Mouse (Mus musculus) embryonic facial prominence, embryonic 15.5 days (tissue): ENCODE results near the gene 1700092M07Rik. TPM values are rescaled to one million over a fixed set of nuclear protein-coding genes. Genes with fewer than 3 reads are reported as not detected.

Source experiments
- ATAC-seq: fragments of 200-750 bp; cut with Nextera tagmentation; 2 replicates; pipeline ENCODE4 v1.8.0; 2017; ENCODE audit warnings: low read depth, moderate TSS enrichment; ENCODE audit not compliant: insufficient number of reproducible peaks, low FRiP score, low TSS enrichment
- H3K27ac ChIP-seq: fragments of 300-500 bp; sonication (generic); replicated peaks from 2 replicates; pipeline ENCODE4 v1.5.1; 2015; ENCODE audit warnings: mild to moderate bottlenecking, inconsistent platforms
- H3K27me3 ChIP-seq: fragments of 300-500 bp; sonication (generic); 2 replicates; pipeline ENCODE4 v1.6.1; 2015; ENCODE audit warnings: inconsistent platforms
- H3K36me3 ChIP-seq: fragments of 300-500 bp; sonication (generic); 2 replicates; pipeline ENCODE4 v1.6.1; 2015; ENCODE audit warnings: mild to moderate bottlenecking, inconsistent platforms
- H3K4me1 ChIP-seq: fragments of 300-500 bp; sonication (generic); 2 replicates; pipeline ENCODE4 v1.6.1; 2015; ENCODE audit warnings: inconsistent platforms
- H3K4me2 ChIP-seq: fragments of 300-500 bp; sonication (generic); replicated peaks from 2 replicates; pipeline ENCODE4 v1.6.1; 2015; ENCODE audit warnings: mild to moderate bottlenecking, inconsistent platforms
- H3K4me3 ChIP-seq: fragments of 300-500 bp; sonication (generic); replicated peaks from 2 replicates; pipeline ENCODE4 v1.5.1; 2015; ENCODE audit warnings: mild to moderate bottlenecking, inconsistent platforms
- H3K9ac ChIP-seq: fragments of 300-500 bp; sonication (generic); 2 replicates; pipeline ENCODE4 v1.6.1; 2015; ENCODE audit warnings: inconsistent platforms
- H3K9me3 ChIP-seq: fragments of 300-500 bp; sonication (generic); replicated peaks from 2 replicates; pipeline ENCODE4 v1.6.1; 2016; ENCODE audit warnings: inconsistent platforms
- WGBS: fragments of 180-500 bp; shearing (Covaris S2); methylation state at CpG from one replicate; pipeline ENCODE4 v1.1.7; 2015; 5-methylcytosine and 5-hydroxymethylcytosine counted together
- polyA plus RNA-seq: library from polyadenylated mRNA; unstranded; fragments of >200 nt; fragmentation: Nextera tagmentation; extraction: Ambion mirVana; gene quantifications from 2 replicates; pipeline ENCODE4 v1.2.1, GENCODE M21; 2015

The 1700092M07Rik gene
- 0.70 and 1.2 TPM in 2 replicates for polyA plus RNA-seq

GRCm38 (mm10) chr19:8740603-8741002 lies at the start of gene 1700092M07Rik:
TSS of gene 1700092M07Rik (plus strand) at chr19:8740718.
- no peak for ATAC-seq

GRCm38 (mm10) chr19:8691871-8692539 lies 48.5 kb upstream of the 1700092M07Rik start:
- no peak for ATAC-seq
- Histone ChIP-seq H3K4me3 (no peak overlapping the region), H3K9me3 (no peaks in the 10 kb centered on the region), H3K4me1 (no peaks in the 10 kb centered on the region), H3K36me3 (no peaks in the 10 kb centered on the region), H3K27ac (0 out of 2 replicates have a peak overlapping the region, but pooled peaks have one; percentile 14), H3K9ac (no peak overlapping the region), H3K4me2 (no peak overlapping the region), H3K27me3 (no peaks in the 10 kb centered on the region)
- WGBS, result 54% methylated on average over 9 of the region's 9 CpGs

More at GRCm38 (mm10) chr19:8740603-8741002, at the start of gene 1700092M07Rik:
- Histone ChIP-seq H3K27me3 (no peaks in the 10 kb centered on the region), H3K4me1 (peaks cover 22% of the 10 kb centered on the region), H3K36me3 (peaks cover 59% of the 10 kb centered on the region), H3K4me3 (peak within 1 kb of the TSS; percentile 66), H3K4me2 (peak within 1 kb of the TSS; percentile 88), H3K27ac (peak within 1 kb of the TSS; percentile 99), H3K9ac (peak within 1 kb of the TSS; percentile 80), H3K9me3 (no peaks in the 10 kb centered on the region)
- WGBS, result 66% methylated on average over 14 of the region's 14 CpGs

GRCm38 (mm10) chr19:8692740-8693139 lies 47.8 kb upstream of the 1700092M07Rik start:
- no peaks in the 10 kb centered on the region for H3K4me1 ChIP-seq
- H3K27ac ChIP-seq, result no peak overlapping the region
- H3K4me2 ChIP-seq, result no peak overlapping the region
- H3K9me3 ChIP-seq, result no peaks in the 10 kb centered on the region
- no peak for ATAC-seq
- H3K27me3 ChIP-seq, result no peaks in the 10 kb centered on the region
- no peak overlapping the region for H3K9ac ChIP-seq
- no peaks in the 10 kb centered on the region for H3K36me3 ChIP-seq
- 75% methylated on average over 5 of the region's 5 CpGs for WGBS
- no peak overlapping the region for H3K4me3 ChIP-seq

- Histone ChIP-seq H3K27ac (no peak overlapping the region), H3K36me3 (no peaks in the 10 kb centered on the region), H3K9me3 (no peaks in the 10 kb centered on the region), H3K9ac (no peak overlapping the region), H3K4me3 (no peak overlapping the region), H3K4me2 (no peak overlapping the region), H3K27me3 (no peaks in the 10 kb centered on the region), H3K4me1 (no peaks in the 10 kb centered on the region)
- WGBS, result 40% methylated on average over 6 of the region's 6 CpGs
- no peak for ATAC-seq
Measured at GRCm38 (mm10) chr19:8695330-8695729, 45.2 kb upstream of the 1700092M07Rik start.

GRCm38 (mm10) chr19:8699652-8700051 lies 40.9 kb upstream of the 1700092M07Rik start:
- no peak overlapping the region for H3K27ac ChIP-seq
- H3K4me1 ChIP-seq, result no peaks in the 10 kb centered on the region
- no peaks in the 10 kb centered on the region for H3K36me3 ChIP-seq
- no peak overlapping the region for H3K4me3 ChIP-seq
- H3K9ac ChIP-seq, result no peak overlapping the region
- WGBS, result 77% methylated on average over 9 of the region's 9 CpGs
- no peaks in the 10 kb centered on the region for H3K9me3 ChIP-seq
- H3K4me2 ChIP-seq, result no peak overlapping the region
- H3K27me3 ChIP-seq, result no peaks in the 10 kb centered on the region
- ATAC-seq, result no peak

GRCm38 (mm10) chr19:8702458-8702857 lies 38.1 kb upstream of the 1700092M07Rik start:
- no peak overlapping the region for H3K4me3 ChIP-seq
- ATAC-seq, result no peak
- no peak overlapping the region for H3K4me2 ChIP-seq
- no peaks in the 10 kb centered on the region for H3K4me1 ChIP-seq
- WGBS, result 31% methylated on average over 3 of the region's 3 CpGs
- no peaks in the 10 kb centered on the region for H3K9me3 ChIP-seq
- no peaks in the 10 kb centered on the region for H3K27me3 ChIP-seq
- H3K27ac ChIP-seq, result peak overlapping the region; percentile 56
- peaks cover 10% of the 10 kb centered on the region for H3K36me3 ChIP-seq
- no peak overlapping the region for H3K9ac ChIP-seq

- Histone ChIP-seq H3K9me3 (no peaks in the 10 kb centered on the region), H3K4me2 (no peak overlapping the region), H3K27ac (no peak overlapping the region), H3K27me3 (no peaks in the 10 kb centered on the region), H3K4me1 (no peaks in the 10 kb centered on the region), H3K36me3 (peaks cover 21% of the 10 kb centered on the region), H3K9ac (no peak overlapping the region), H3K4me3 (no peak overlapping the region)
- 40% methylated on average over 4 of the region's 4 CpGs for WGBS
- no peak for ATAC-seq
Measured at GRCm38 (mm10) chr19:8703571-8703970, 36.9 kb upstream of the 1700092M07Rik start.

- Histone ChIP-seq H3K27me3 (no peaks in the 10 kb centered on the region), H3K27ac (peak overlapping the region; percentile 17; the same call in 1 of the 2 replicates), H3K4me2 (no peak overlapping the region), H3K4me3 (no peak overlapping the region), H3K9me3 (no peaks in the 10 kb centered on the region), H3K36me3 (peaks cover 37% of the 10 kb centered on the region), H3K9ac (no peak overlapping the region), H3K4me1 (peaks cover 11% of the 10 kb centered on the region)
- ATAC-seq, result no peak
- 72% methylated on average over 6 of the region's 6 CpGs for WGBS
Measured at GRCm38 (mm10) chr19:8705026-8705708, 35.4 kb upstream of the 1700092M07Rik start.

GRCm38 (mm10) chr19:8706132-8706667 lies 34.3 kb upstream of the 1700092M07Rik start:
- Histone ChIP-seq H3K4me2 (no peak overlapping the region), H3K27ac (no peak overlapping the region), H3K4me3 (no peak overlapping the region), H3K27me3 (no peaks in the 10 kb centered on the region), H3K4me1 (peaks cover 21% of the 10 kb centered on the region), H3K36me3 (peaks cover 45% of the 10 kb centered on the region), H3K9me3 (no peaks in the 10 kb centered on the region), H3K9ac (no peak overlapping the region)
- no peak for ATAC-seq
- WGBS, result 70% methylated on average over 7 of the region's 7 CpGs

- Histone ChIP-seq H3K9ac (no peak overlapping the region), H3K27me3 (no peaks in the 10 kb centered on the region), H3K27ac (no peak overlapping the region; the same call in 1 of the 2 replicates), H3K36me3 (peaks cover 49% of the 10 kb centered on the region), H3K9me3 (no peaks in the 10 kb centered on the region), H3K4me1 (peaks cover 28% of the 10 kb centered on the region), H3K4me3 (no peak overlapping the region), H3K4me2 (no peak overlapping the region)
- WGBS, result 92% methylated on average over 7 of the region's 7 CpGs
- ATAC-seq, result no peak
Measured at GRCm38 (mm10) chr19:8706930-8707329, 33.6 kb upstream of the 1700092M07Rik start.

GRCm38 (mm10) chr19:8708954-8709353 lies 31.6 kb upstream of the 1700092M07Rik start:
- H3K36me3 ChIP-seq, result peaks cover 49% of the 10 kb centered on the region
- no peak overlapping the region for H3K27ac ChIP-seq
- no peak for ATAC-seq
- H3K27me3 ChIP-seq, result no peaks in the 10 kb centered on the region
- no peaks in the 10 kb centered on the region for H3K9me3 ChIP-seq
- peaks cover 38% of the 10 kb centered on the region for H3K4me1 ChIP-seq
- no peak overlapping the region for H3K9ac ChIP-seq
- 91% methylated on average over 8 of the region's 8 CpGs for WGBS
- no peak overlapping the region for H3K4me2 ChIP-seq
- H3K4me3 ChIP-seq, result no peak overlapping the region
